8 mouse cellular contexts compared by ENCODE assay signal in the genomic region with DNA sequence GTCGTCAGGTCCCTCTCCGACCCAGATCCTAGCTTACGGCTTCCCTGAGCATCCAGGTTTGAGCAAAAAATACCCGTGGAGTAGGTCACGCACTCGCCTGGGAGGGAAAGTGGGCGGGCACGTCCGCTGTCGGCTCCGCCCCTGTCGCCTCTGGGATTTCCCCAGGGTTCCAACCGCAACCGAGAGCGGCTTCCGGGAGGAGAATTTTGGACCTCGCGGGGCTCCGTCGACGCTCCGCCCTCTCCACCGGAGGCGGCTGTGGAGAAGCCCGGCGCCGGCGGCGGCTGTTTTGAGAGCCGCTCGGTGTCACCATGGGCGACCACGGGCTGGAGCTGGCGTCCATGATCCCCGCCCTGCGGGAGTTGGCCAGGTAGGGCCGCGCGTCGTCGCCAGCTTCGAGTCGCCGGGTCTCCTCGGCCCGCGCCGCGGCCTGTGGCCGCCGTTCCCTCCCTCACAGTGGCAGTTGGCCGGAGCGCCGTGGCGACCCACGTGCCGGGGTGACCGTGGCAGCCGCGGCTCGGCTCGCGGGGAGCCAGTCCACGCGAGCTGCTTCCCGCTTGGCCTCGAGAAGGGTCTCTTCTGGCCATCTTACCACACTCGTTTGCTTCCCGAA. TPM values are rescaled to one million over a fixed set of nuclear protein-coding genes. Genes with fewer than 3 reads are reported as not detected.
A peak's percentile ranks its signal among the peaks of the same experiment; 100 is the strongest.
DNase-seq lines count a peak whose midpoint lies in the region; ATAC-seq and TF ChIP-seq lines count a peak whose summit lies in the region.

A gene (plus strand): TSS at position 184 of the 613 bp plus-strand sequence.

- H3K9ac ChIP-seq in ES-E14 (ENCODE audit: insufficient read depth, low read depth, low read length, poor library complexity, severe bottlenecking), result peak within 1 kb of the TSS; percentile 93
- H3K9ac ChIP-seq in forebrain, embryonic 16.5 days (replicated peaks; ENCODE audit: low read depth, low read length), result peak within 1 kb of the TSS; percentile 64
- H3K9ac ChIP-seq in lung, embryonic 14.5 days, result peak within 1 kb of the TSS; percentile 84

- no peaks in the 10 kb centered on the region for H3K27me3 ChIP-seq in forebrain, embryonic 16.5 days (replicated peaks; ENCODE audit: control insufficient read depth, insufficient read depth, low read length)
- H3K27me3 ChIP-seq in lung, embryonic 14.5 days (ENCODE audit: insufficient read depth, low read length), result no peaks in the 10 kb centered on the region
- no peaks in the 10 kb centered on the region for H3K27me3 ChIP-seq in thymus, adult 2 months (ENCODE audit: control insufficient read depth, insufficient read depth, low read length)

- peak within 1 kb of the TSS; percentile 86 to 89 for H3K4me3 ChIP-seq in ES-E14 (ENCODE audit: insufficient read depth in 1 of 2, low read depth in 1 of 2, low read length in 2 of 2, poor library complexity in 1 of 2, severe bottlenecking in 1 of 2)
- H3K4me3 ChIP-seq in forebrain, embryonic 16.5 days (replicated peaks; ENCODE audit: low read length), result peak within 1 kb of the TSS; percentile 56
- peak within 1 kb of the TSS; percentile 73 for H3K4me3 ChIP-seq in layer of hippocampus, adult 2 months
- peak within 1 kb of the TSS; percentile 85 for H3K4me3 ChIP-seq in lung, embryonic 14.5 days (ENCODE audit: low read depth, low read length)
- peak within 1 kb of the TSS; percentile 70 for H3K4me3 ChIP-seq in olfactory bulb, adult 2 months (ENCODE audit: insufficient read depth, low read depth, low read length)
- peak within 1 kb of the TSS; percentile 73 for H3K4me3 ChIP-seq in thymus, adult 2 months (ENCODE audit: control insufficient read depth, insufficient read depth, low read length)

- DNase-seq in ES-E14 (ENCODE audit: low read depth, low spot score), result peak; percentile 82
- peak; percentile 93 for DNase-seq in cerebellum, adult 11-12 months
- peak; percentile 95 to 97 for DNase-seq in heart, postnatal 36 days
- DNase-seq in layer of hippocampus, adult 2 months (ENCODE audit: low spot score in 2 of 2), result peak; percentile 91 to 95
- peak; percentile 98 for DNase-seq in lung, embryonic 14.5 days
- DNase-seq in thymus, adult 2 months, result peak; percentile 95

- peaks cover 0 to 6% of the 10 kb centered on the region in 2 experiments; a peak in 1 of 4 replicates for H3K4me1 ChIP-seq in ES-E14 (ENCODE audit: control insufficient read depth in 2 of 2, insufficient read depth in 2 of 2, low read length in 2 of 2, poor library complexity in 1 of 2)
- H3K4me1 ChIP-seq in forebrain, embryonic 16.5 days (replicated peaks; ENCODE audit: control insufficient read depth, insufficient read depth, low read length), result peaks cover 7% of the 10 kb centered on the region
- H3K4me1 ChIP-seq in lung, embryonic 14.5 days (ENCODE audit: insufficient read depth), result 0 out of 2 replicates have a peak, but pooled peaks cover 2% of the 10 kb centered on the region
- no peaks in the 10 kb centered on the region for H3K4me1 ChIP-seq in olfactory bulb, adult 2 months (ENCODE audit: control insufficient read depth, insufficient read depth, low read length)
- peaks cover 4% of the 10 kb centered on the region; the same call in 1 of the 2 replicates for H3K4me1 ChIP-seq in thymus, adult 2 months (replicated peaks; ENCODE audit: control insufficient read depth, insufficient read depth, low read length)

- TF ChIP-seq CTCF in layer of hippocampus, adult 2 months (conservative IDR thresholded peaks at IDR 0.05), result no peak
- no peak for TF ChIP-seq CTCF in lung, embryonic 14.5 days (IDR thresholded peaks at IDR 0.05; ENCODE audit: low read depth)
- TF ChIP-seq CTCF in olfactory bulb, adult 2 months (IDR thresholded peaks at IDR 0.05; ENCODE audit: insufficient read depth, low read depth, low read length), result no peak
- TF ChIP-seq CTCF in thymus, adult 2 months (IDR thresholded peaks at IDR 0.05; ENCODE audit: borderline replicate concordance, control insufficient read depth, extremely low read depth, insufficient read depth, low read length, poor library complexity), result no peak; the same call in 1 of the 2 replicates

- H3K36me3 ChIP-seq in ES-E14 (ENCODE audit: control insufficient read depth, insufficient read depth, low read length, poor library complexity, severe bottlenecking), result no peaks in the 10 kb centered on the region
- no peaks in the 10 kb centered on the region for H3K36me3 ChIP-seq in forebrain, embryonic 16.5 days (ENCODE audit: control insufficient read depth, insufficient read depth)
- peaks cover under 1% of the 10 kb centered on the region; the same call in 1 of the 2 replicates for H3K36me3 ChIP-seq in lung, embryonic 14.5 days (ENCODE audit: insufficient read depth)
- no peaks in the 10 kb centered on the region for H3K36me3 ChIP-seq in thymus, adult 2 months (ENCODE audit: control insufficient read depth, insufficient read depth, low read length)

- peak; percentile 94 for ATAC-seq in forebrain, embryonic 16.5 days
- peak; percentile 92 for ATAC-seq in lung, embryonic 14.5 days (ENCODE audit: insufficient read depth)

- in situ Hi-C loops in ES-E14 (cut with MboI; ENCODE audit: low sequenced_read_pairs in 2 of 2, unreplicated experiment in 2 of 2), result no loop called here

- 0% methylated on average over 69 of the region's 69 CpGs for WGBS in forebrain, embryonic 16.5 days
- under 1% methylated on average over 69 of the region's 69 CpGs for WGBS in lung, embryonic 14.5 days
- under 1% methylated on average over 69 of the region's 69 CpGs for WGBS in olfactory bulb, adult 2 months
- under 1% methylated on average over 69 of the region's 69 CpGs for WGBS in thymus, adult 2 months

- peak within 1 kb of the TSS; percentile 72 for H3K4me2 ChIP-seq in forebrain, embryonic 16.5 days (ENCODE audit: low read length)
- peak within 1 kb of the TSS; percentile 88 for H3K4me2 ChIP-seq in lung, embryonic 14.5 days

- intact Hi-C loops in heart, postnatal 36 days (cut with DNase I), result loop anchor here (1.0 to 10.0 kb wide), 2 partner anchors 267 to 346 kb away; a partner anchor contains a TSS

- TF ChIP-seq POLR2A in olfactory bulb, adult 2 months (IDR thresholded peaks at IDR 0.05; ENCODE audit: insufficient read depth, low read depth, low read length), result no peak
- peak; percentile 65; the same call in 1 of the 2 replicates for TF ChIP-seq POLR2A in thymus, adult 2 months (IDR thresholded peaks at IDR 0.05; ENCODE audit: control insufficient read depth, extremely low read depth, insufficient read depth, low read length, poor library complexity)

- H3K27ac ChIP-seq in ES-E14 (ENCODE audit: insufficient read depth, low read depth, low read length, poor library complexity, severe bottlenecking), result no peak within 1 kb of the TSS
- peak within 1 kb of the TSS; percentile 7; the same call in 1 of the 2 replicates for H3K27ac ChIP-seq in forebrain, embryonic 16.5 days (ENCODE audit: low read length)
- peak within 1 kb of the TSS; percentile 86 for H3K27ac ChIP-seq in layer of hippocampus, adult 2 months
- peak within 1 kb of the TSS; percentile 81 for H3K27ac ChIP-seq in lung, embryonic 14.5 days (ENCODE audit: low read depth)
- H3K27ac ChIP-seq in olfactory bulb, adult 2 months (ENCODE audit: insufficient read depth, low read depth, low read length), result no peak within 1 kb of the TSS; the same call in 1 of the 2 replicates
- H3K27ac ChIP-seq in thymus, adult 2 months (ENCODE audit: control insufficient read depth, insufficient read depth, low read length), result no peak within 1 kb of the TSS

- H3K9me3 ChIP-seq in ES-E14 (ENCODE audit: control insufficient read depth, insufficient read depth, low read depth, low read length), result no peaks in the 10 kb centered on the region
- H3K9me3 ChIP-seq in forebrain, embryonic 16.5 days (ENCODE audit: control insufficient read depth, low read length), result no peaks in the 10 kb centered on the region
- H3K9me3 ChIP-seq in lung, embryonic 14.5 days (ENCODE audit: low read depth, low read length), result no peaks in the 10 kb centered on the region

TF ChIP-seq in ES-E14, 5 proteins besides CTCF, POLR2A, EP300 and RAD21:
- TF ChIP-seq ZC3H11A (IDR thresholded peaks at IDR 0.05; ENCODE audit: borderline replicate concordance, low read depth, low read length) (no peak), HCFC1 (IDR thresholded peaks at IDR 0.05; ENCODE audit: borderline replicate concordance, insufficient read depth, low read length) (peak; percentile 39)

RNA-seq across cellular contexts. Expression of the gene that starts here (rescaled TPM):
- 29.4 and 33.1 TPM in 2 replicates for total RNA-seq in ES-E14 (2012; rRNA removed)
- 14.5 and 16.4 TPM in 2 replicates for polyA plus RNA-seq in forebrain, embryonic 16.5 days (2015; fragmentation: Nextera tagmentation; extraction: Ambion mirVana)
- total RNA-seq in heart, postnatal 36 days (2021), result 1 to 10 TPM; 6.9 to 8.0 TPM
- 10 to 100 TPM; 11.8 to 13.4 TPM for total RNA-seq in layer of hippocampus, adult 2 months (2021)
- 23.8 and 25.3 TPM in 2 replicates for polyA plus RNA-seq in lung, embryonic 14.5 days (2014; fragmentation: Nextera tagmentation; extraction: Ambion mirVana)
- not detected in 2 replicates for polyA plus RNA-seq in olfactory bulb, adult 2 months (2012; ENCODE audit: insufficient read depth, insufficient read length, low replicate concordance, missing spikeins)
- polyA plus RNA-seq in thymus, adult 2 months (2012; rRNA removed), result 3.2 and 4.4 TPM in 2 replicates

Comparison
In these comparisons a context has a peak if more than half of its experiments do, and no peak if none do; other contexts are left out.
1. H3K27ac ChIP-seq: peak in forebrain, embryonic 16.5 days (single experiment), layer of hippocampus, adult 2 months (single experiment) and lung, embryonic 14.5 days (single experiment); none in ES-E14 (single experiment), olfactory bulb, adult 2 months (single experiment) and thymus, adult 2 months (single experiment).
2. Peak in every context shown above with its lines, with median percentiles within 50 percentile points of each other: DNase-seq, H3K4me3 ChIP-seq and H3K9ac ChIP-seq.